ENCODE assay signal across 8 mouse cellular contexts in the genomic region with DNA sequence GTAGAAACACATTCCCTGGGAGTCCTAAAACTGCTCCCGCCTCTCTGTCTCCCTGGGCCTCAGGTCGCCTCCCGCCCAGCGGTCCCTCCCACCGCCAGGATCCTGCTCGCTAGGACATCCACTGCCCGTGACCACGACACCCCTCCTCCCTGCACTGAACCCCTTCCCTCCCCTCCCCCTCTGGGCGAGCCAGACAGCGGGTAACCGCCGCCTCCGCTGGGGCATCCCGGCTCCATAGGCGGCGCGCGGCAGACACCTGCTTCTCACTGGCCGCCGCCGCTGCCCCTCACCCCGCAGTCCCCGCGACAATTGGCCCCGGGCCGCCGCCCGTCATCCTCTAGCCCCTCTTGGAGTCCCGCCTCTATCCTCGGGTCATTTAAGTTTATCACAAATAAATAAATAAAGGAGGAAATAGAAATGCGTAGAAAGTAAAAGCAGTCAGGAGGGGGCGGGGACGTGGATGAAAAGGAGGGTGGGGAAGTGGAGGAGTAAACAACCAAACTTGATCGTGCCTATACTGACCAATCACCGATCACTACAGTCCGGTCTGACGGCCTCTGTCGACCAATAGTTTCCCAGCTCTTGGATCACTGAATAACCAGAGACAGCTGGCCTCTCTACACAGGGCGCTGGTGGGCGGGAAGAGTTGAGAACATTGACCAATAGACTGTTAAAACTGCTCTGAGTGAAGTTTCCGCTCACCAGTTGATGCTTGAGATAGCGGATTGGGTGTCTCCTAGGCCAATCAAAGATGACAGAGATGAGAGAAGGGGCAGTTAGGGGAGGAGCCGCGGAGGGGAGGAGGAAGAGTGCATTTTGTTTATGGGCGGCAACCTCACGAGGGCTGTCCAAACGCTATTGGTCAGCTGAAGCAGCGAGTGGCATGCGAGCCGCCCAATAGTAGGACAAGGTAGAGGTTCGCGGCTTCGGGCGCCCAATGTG. TPM values are rescaled to one million over a fixed set of nuclear protein-coding genes. Genes with fewer than 3 reads are reported as not detected.
DNase-seq lines count a peak whose midpoint lies in the region; ATAC-seq lines count a peak whose summit lies in the region.

No protein-coding gene starts in this region.

- peak; percentile 98 for DNase-seq in CD4-positive, CD25-positive, alpha-beta regulatory T cell, adult 2 months (ENCODE audit: low read depth, low spot score)
- DNase-seq in fat pad, adult 2 months (ENCODE audit: extremely low read depth, low read depth, low spot score), result peak; percentile 100
- peak; percentile 99 for DNase-seq in kidney, postnatal 10 days
- DNase-seq in natural killer cell, adult 2 months (ENCODE audit: low spot score in 2 of 2), result peak; percentile 98 to 99

- no peaks in the 10 kb centered on the region for H3K27me3 ChIP-seq in heart, embryonic 13.5 days (replicated peaks)
- no peaks in the 10 kb centered on the region for H3K27me3 ChIP-seq in liver, embryonic 12.5 days (replicated peaks)
- no peaks in the 10 kb centered on the region for H3K27me3 ChIP-seq in stomach, embryonic 15.5 days (replicated peaks)

- peak overlapping the region; percentile 80 for H3K9ac ChIP-seq in heart, embryonic 13.5 days
- peak overlapping the region; percentile 79 for H3K9ac ChIP-seq in liver, embryonic 12.5 days
- H3K9ac ChIP-seq in stomach, embryonic 15.5 days, result peak overlapping the region; percentile 26; the same call in 1 of the 2 replicates

- peak overlapping the region; percentile 68 for H3K4me2 ChIP-seq in heart, embryonic 13.5 days
- H3K4me2 ChIP-seq in liver, embryonic 12.5 days, result peak overlapping the region; percentile 85
- peak overlapping the region; percentile 47 for H3K4me2 ChIP-seq in stomach, embryonic 15.5 days

- H3K36me3 ChIP-seq in heart, embryonic 13.5 days, result no peaks in the 10 kb centered on the region
- no peaks in the 10 kb centered on the region for H3K36me3 ChIP-seq in liver, embryonic 12.5 days
- no peaks in the 10 kb centered on the region for H3K36me3 ChIP-seq in stomach, embryonic 15.5 days

- H3K4me1 ChIP-seq in brown adipose tissue, adult 24 weeks (ENCODE audit: control insufficient read depth, insufficient read depth, insufficient read length, low read length), result no peaks in the 10 kb centered on the region; the same call in 1 of the 2 replicates
- peaks cover 16% of the 10 kb centered on the region; the same call in 1 of the 2 replicates for H3K4me1 ChIP-seq in heart, embryonic 13.5 days
- H3K4me1 ChIP-seq in liver, embryonic 12.5 days, result peaks cover 8% of the 10 kb centered on the region; the same call in 1 of the 2 replicates
- no peaks in the 10 kb centered on the region for H3K4me1 ChIP-seq in stomach, embryonic 15.5 days

- H3K9me3 ChIP-seq in heart, embryonic 13.5 days, result no peaks in the 10 kb centered on the region
- H3K9me3 ChIP-seq in liver, embryonic 12.5 days (replicated peaks), result no peaks in the 10 kb centered on the region
- no peaks in the 10 kb centered on the region for H3K9me3 ChIP-seq in stomach, embryonic 15.5 days

- peak overlapping the region; percentile 51 for H3K4me3 ChIP-seq in brown adipose tissue, adult 24 weeks (ENCODE audit: insufficient read depth, low read depth, low read length)
- peak overlapping the region; percentile 71 for H3K4me3 ChIP-seq in heart, embryonic 13.5 days
- peak overlapping the region; percentile 79 for H3K4me3 ChIP-seq in liver, embryonic 12.5 days
- H3K4me3 ChIP-seq in stomach, embryonic 15.5 days (replicated peaks), result peak overlapping the region; percentile 64

- ATAC-seq in heart, embryonic 13.5 days (ENCODE audit: extremely low read depth, insufficient number of reproducible peaks, low FRiP score, low TSS enrichment), result peak; percentile 93
- ATAC-seq in liver, embryonic 12.5 days, result peak; percentile 95
- ATAC-seq in stomach, embryonic 15.5 days (ENCODE audit: insufficient read depth, low FRiP score, low read depth), result peak; percentile 95

- peak overlapping the region; percentile 93 for H3K27ac ChIP-seq in brown adipose tissue, adult 24 weeks (replicated peaks; ENCODE audit: low read depth, low read length)
- H3K27ac ChIP-seq in heart, embryonic 13.5 days (replicated peaks), result peak overlapping the region; percentile 99
- peak overlapping the region; percentile 93 for H3K27ac ChIP-seq in liver, embryonic 12.5 days
- H3K27ac ChIP-seq in stomach, embryonic 15.5 days, result peak overlapping the region; percentile 99

- WGBS in heart, embryonic 13.5 days, result under 1% methylated on average over 54 of the region's 54 CpGs
- 2% methylated on average over 54 of the region's 54 CpGs for WGBS in liver, embryonic 12.5 days (ENCODE audit: insufficient replicate concordance)
- under 1% methylated on average over 54 of the region's 54 CpGs for WGBS in stomach, embryonic 15.5 days

RNA-seq across cellular contexts. Expression of a gene that starts 0.5 kb away (rescaled TPM):
- 22.0 and 30.7 TPM in 2 replicates for polyA plus RNA-seq in brown adipose tissue, adult 24 weeks (2012; ENCODE audit: insufficient read depth, insufficient read length, missing spikeins)
- 30.9 and 33.5 TPM in 2 replicates for polyA plus RNA-seq in heart, embryonic 13.5 days (2015; fragmentation: Nextera tagmentation; extraction: Ambion mirVana)
- 3.8 and 4.0 TPM in 2 replicates for polyA plus RNA-seq in liver, embryonic 12.5 days (2016; fragmentation: Nextera tagmentation; extraction: Ambion mirVana)
- 23.4 and 24.6 TPM in 2 replicates for polyA plus RNA-seq in stomach, embryonic 15.5 days (2015; fragmentation: Nextera tagmentation; extraction: Ambion mirVana)

Comparison
In these comparisons a context has a peak if more than half of its experiments do, and no peak if none do; other contexts are left out.
1. Peak in every context shown above with its lines: DNase-seq, ATAC-seq, H3K4me3 ChIP-seq and H3K27ac ChIP-seq.
2. H3K9ac ChIP-seq: peak in every context shown above with its lines; median percentile 80 in heart, embryonic 13.5 days; 79 in liver, embryonic 12.5 days; 26 in stomach, embryonic 15.5 days.